In the genomic region with DNA sequence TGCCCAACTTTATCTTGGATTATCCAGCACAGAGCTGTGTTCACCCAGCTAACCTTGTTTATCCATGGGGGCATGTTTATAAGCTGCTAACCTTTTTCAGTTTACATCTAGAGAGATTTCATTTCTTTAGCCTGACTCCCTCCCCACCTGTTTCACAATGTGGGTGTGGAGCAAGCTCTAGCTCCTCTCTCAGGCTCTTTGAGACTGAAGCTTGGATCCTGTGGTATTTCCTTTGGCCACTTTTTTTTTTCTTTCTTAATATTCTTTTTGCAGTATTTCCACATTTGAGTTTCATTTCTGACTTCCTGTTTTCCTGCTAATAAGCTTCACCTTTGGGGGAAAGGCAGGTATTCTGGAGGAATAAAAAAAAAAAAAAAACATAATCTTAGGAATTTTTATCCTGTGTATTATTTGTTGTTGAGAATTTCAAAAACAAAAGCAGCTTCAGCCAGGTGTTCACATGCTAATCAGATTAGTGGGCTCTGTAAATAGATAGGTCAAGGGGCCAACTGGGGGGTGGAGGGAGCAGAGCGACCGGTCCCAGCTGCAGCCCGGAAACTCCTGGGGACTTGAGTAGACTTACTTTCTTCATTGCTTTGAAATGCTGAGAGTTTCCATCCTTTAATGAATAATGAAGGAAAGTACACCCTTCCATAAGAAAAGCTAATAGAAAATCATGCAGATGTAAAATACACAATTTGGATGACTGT, we compare ENCODE assay signal across 8 mouse cellular contexts. TPM values are rescaled to one million over a fixed set of nuclear protein-coding genes. Genes with fewer than 3 reads are reported as not detected.
DNase-seq lines count a peak whose midpoint lies in the region; ATAC-seq and TF ChIP-seq lines count a peak whose summit lies in the region.
"Had no signal": no experiment of that assay in that cellular context is flagged by ENCODE, and none has a peak within 500 bp of the region (broad histone marks: within the 10 kb centered on the region; RNA-seq: fewer than 3 reads in every experiment).

No protein-coding gene starts in this region.

- DNase-seq in lung, adult 2 months: no peak
- no peak for DNase-seq in lung, postnatal 14 days
- peak; percentile 59 for DNase-seq in lung, postnatal 0 days (ENCODE audit: low spot score)
- DNase-seq in frontal cortex, adult 2 months (ENCODE audit: extremely low spot score in 1 of 2, low spot score in 1 of 2): no peak
- no peak for DNase-seq in B cell, adult 2 months
- DNase-seq: cerebellum, adult 9-10 months had no signal

- TF ChIP-seq EP300 in lung, postnatal 0 days (IDR thresholded peaks at IDR 0.05): no peak

- WGBS in lung, adult 2 months: 48% methylated on average over 3 of the region's 3 CpGs
- 37% methylated on average over 3 of the region's 3 CpGs for whole genome bisulfite sequencing in lung, postnatal 0 days
- 66% methylated on average over 3 of the region's 3 CpGs for WGBS in stomach, embryonic 15.5 days

- peaks cover 6% of the 10 kb centered on the region; the same call in 1 of the 2 replicates for H3K36me3 ChIP-seq in lung, postnatal 0 days (ENCODE audit: insufficient read depth, low read length)
- H3K36me3 ChIP-seq in stomach, embryonic 15.5 days: no peaks in the 10 kb centered on the region

- H3K4me3 ChIP-seq in lung, adult 2 months (replicated peaks; ENCODE audit: extremely low read depth, low read depth, low read length): peak overlapping the region; percentile 73
- H3K4me3 ChIP-seq in lung, postnatal 0 days (ENCODE audit: low read depth, low read length): peak overlapping the region; percentile 81
- H3K4me3 ChIP-seq in stomach, embryonic 15.5 days (replicated peaks): peak overlapping the region; percentile 14; the same call in 1 of the 2 replicates

- H3K4me2 ChIP-seq in lung, postnatal 0 days (replicated peaks; ENCODE audit: low read depth, low read length): peak overlapping the region; percentile 79
- peak overlapping the region; percentile 91; the same call in 1 of the 2 replicates for H3K4me2 ChIP-seq in stomach, embryonic 15.5 days

- no peak overlapping the region for H3K9ac ChIP-seq in lung, postnatal 0 days (replicated peaks; ENCODE audit: low read depth)
- no peak overlapping the region for H3K9ac ChIP-seq in stomach, embryonic 15.5 days

- no peaks in the 10 kb centered on the region for H3K27me3 ChIP-seq in lung, postnatal 0 days (replicated peaks; ENCODE audit: insufficient read depth, low read length)
- no peaks in the 10 kb centered on the region for H3K27me3 ChIP-seq in stomach, embryonic 15.5 days (replicated peaks)

- peaks cover 7% of the 10 kb centered on the region for H3K4me1 ChIP-seq in lung, adult 2 months (ENCODE audit: control insufficient read depth, insufficient read depth, low read length)
- H3K4me1 ChIP-seq in lung, postnatal 0 days (ENCODE audit: insufficient read depth, low read depth, low read length): peaks cover 9% of the 10 kb centered on the region; the same call in 1 of the 2 replicates
- H3K4me1 ChIP-seq in stomach, embryonic 15.5 days: no peaks in the 10 kb centered on the region

- no peak for TF ChIP-seq CTCF in lung, adult 2 months (IDR thresholded peaks at IDR 0.05; ENCODE audit: insufficient read depth, low read length)
- no peak for TF ChIP-seq CTCF in lung, postnatal 0 days (IDR thresholded peaks at IDR 0.05)

- H3K27ac ChIP-seq in lung, postnatal 0 days (ENCODE audit: low read length): no peak overlapping the region
- no peak overlapping the region for H3K27ac ChIP-seq in stomach, embryonic 15.5 days

- TF ChIP-seq POLR2A in lung, adult 2 months (IDR thresholded peaks at IDR 0.05; ENCODE audit: borderline replicate concordance, extremely low read depth, low read depth, low read length): no peak

- no peaks in the 10 kb centered on the region for H3K9me3 ChIP-seq in lung, postnatal 0 days (ENCODE audit: low read length)
- H3K9me3 ChIP-seq in stomach, embryonic 15.5 days: no peaks in the 10 kb centered on the region

- peak; percentile 27; the same call in 1 of the 2 replicates for ATAC-seq in granulocyte monocyte progenitor cell, adult 5-6 weeks (replicated peaks; ENCODE audit: poor library complexity, severe bottlenecking)
- no peak for ATAC-seq in lung, postnatal 0 days
- ATAC-seq in stomach, embryonic 15.5 days (ENCODE audit: insufficient read depth, low FRiP score, low read depth): no peak

RNA-seq across cellular contexts. Expression of gene Arhgef26, which starts 3.5 kb away (rescaled TPM):
- 26.9 and 41.6 TPM in 2 replicates for polyA plus RNA-seq in lung, adult 2 months (2012; rRNA removed)
- total RNA-seq in granulocyte monocyte progenitor cell, adult 5-6 weeks (2014; fragmentation: Nextera tagmentation): not detected in 2 replicates
- not detected in 2 replicates for total RNA-seq in granulocyte monocyte progenitor cell, adult 5-6 weeks (2017)
- 34.4 and 36.9 TPM in 2 replicates for polyA plus RNA-seq in lung, postnatal 0 days (2015; fragmentation: Nextera tagmentation; extraction: Ambion mirVana)
- polyA plus RNA-seq in stomach, embryonic 15.5 days (2015; fragmentation: Nextera tagmentation; extraction: Ambion mirVana): 15.9 and 17.5 TPM in 2 replicates
- 13.7 and 15.8 TPM in 2 replicates for polyA plus RNA-seq in frontal cortex, adult 2 months (2012; rRNA removed)

Comparison
In these comparisons a context has a peak if more than half of its experiments do, and no peak if none do; other contexts are left out.
1. H3K4me3 ChIP-seq: peak in every context shown above with its lines; median percentile 81 in lung, postnatal 0 days; 73 in lung, adult 2 months; 14 in stomach, embryonic 15.5 days.